Mouse (Mus musculus): Measurements from ENCODE around the gene Aars2.

The Aars2 gene

GRCm38 (mm10) chr17:45506700-45507189, at the start of gene Aars2:
Gene Aars2, plus strand, starts transcription at chr17:45506841.
- peak; percentile 94 for DNase-seq (ENCODE audit: low spot score in 2 of 2)

DNA sequence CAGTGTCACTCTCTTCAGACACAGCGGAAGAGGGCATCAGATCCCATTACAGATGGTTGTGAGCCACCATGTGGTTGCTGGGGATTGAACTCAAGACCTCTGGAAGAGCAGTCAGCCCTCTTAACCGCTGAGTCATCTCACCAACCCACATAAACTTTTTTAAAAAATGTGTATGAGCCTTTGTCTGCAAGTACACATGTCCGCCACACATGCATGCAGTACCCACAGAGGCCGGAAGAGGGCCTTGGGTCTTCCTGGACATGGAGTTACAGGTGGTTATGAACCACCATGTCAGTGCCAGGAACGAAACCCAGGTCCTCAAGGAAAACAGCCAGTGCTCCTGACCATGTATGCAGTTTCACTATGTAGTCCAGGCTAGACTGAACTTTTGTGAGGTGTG, 49.2 kb upstream of the Aars2 start:
- DNase-seq (ENCODE audit: low spot score in 2 of 2), result no peak

GRCm38 (mm10) chr17:45458516-45458915, 48.1 kb upstream of the Aars2 start:
- no peak for DNase-seq (ENCODE audit: low spot score in 2 of 2)

DNA sequence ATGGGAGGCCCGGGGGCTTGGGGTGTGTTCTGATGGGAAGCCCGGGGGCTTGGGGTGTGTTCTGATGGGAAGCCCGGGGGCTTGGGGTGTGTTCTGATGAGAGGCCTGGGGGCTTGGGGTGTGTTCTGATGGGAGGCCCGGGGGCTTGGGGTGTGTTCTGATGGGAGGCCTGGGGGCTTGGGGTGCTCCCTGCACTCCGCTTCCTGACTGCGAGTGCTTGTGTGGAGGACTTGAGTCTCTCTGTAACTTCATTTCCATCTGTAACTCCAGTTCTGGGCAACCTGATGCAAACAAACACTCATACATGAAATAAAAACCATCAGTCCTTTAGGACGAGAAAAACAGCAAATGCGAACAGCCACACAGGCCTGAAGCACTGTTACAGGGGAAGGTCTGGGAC, 47.6 kb upstream of the Aars2 start:
- DNase-seq (ENCODE audit: low spot score in 2 of 2), result no peak

DNA sequence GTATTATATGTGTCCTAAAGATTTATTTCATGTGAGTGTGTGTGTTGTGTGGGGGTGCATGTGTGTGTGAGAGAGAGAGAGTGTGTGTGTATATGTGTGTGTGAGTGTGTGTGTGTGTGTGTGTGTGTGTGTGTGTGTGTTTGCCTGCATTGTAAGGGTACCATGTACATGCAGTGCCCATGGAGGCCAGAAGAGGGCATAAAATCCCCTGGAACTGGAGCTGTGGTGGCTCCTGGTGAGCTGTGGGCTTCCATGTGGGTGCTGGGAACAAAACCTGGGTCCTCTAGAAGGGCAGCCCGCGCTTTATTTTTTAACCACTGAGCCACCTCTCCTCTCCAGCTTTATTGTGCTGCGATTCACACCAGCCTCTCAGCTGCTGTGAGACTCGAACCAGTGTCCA, 44.1 kb upstream of the Aars2 start:
- no peak for DNase-seq (ENCODE audit: low spot score in 2 of 2)

DNA sequence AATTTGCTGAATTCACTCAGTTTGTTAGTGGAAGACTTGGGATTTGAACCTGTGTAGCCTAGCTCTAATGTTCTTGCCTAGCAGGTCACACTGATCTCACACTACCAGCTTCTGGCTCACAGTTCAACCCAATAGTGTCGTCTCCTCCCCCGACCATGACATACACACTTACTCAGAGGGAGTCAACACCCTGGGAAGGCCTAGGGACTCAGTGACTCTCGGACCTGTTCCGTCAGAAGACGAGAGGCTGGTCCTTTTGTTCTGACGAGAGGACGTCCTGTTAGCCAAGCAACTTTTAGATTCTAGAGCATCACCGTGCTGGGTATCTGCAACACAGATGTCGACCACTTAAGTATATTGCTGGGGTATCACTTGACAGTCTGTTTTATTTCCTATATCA, 42.4 kb upstream of the Aars2 start:
- DNase-seq (ENCODE audit: low spot score in 2 of 2), result no peak

- DNase-seq (ENCODE audit: low spot score in 2 of 2), result no peak
These were observed 39.9 kb upstream of the Aars2 start for GRCm38 (mm10) chr17:45466701-45467100.

DNA sequence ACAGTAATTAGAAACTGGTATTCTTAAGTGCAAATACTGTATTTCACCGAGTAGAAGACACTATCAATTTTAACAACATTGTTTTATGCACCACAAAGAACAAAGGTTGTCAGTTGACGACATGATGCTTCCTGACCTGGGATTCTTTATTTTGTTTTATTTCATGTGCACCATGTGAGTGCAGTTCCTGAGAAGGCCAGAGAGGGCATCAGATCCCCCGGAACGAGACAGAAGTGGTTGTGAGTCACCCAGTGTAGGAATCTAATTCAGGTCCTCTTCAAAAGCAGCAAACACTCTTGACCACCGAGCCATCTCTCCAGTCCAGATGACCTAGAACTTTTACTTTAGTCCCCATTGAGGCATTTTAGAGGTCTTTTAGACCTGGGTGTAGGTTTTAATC, 38.3 kb upstream of the Aars2 start:
- DNase-seq (ENCODE audit: low spot score in 2 of 2), result no peak

DNA sequence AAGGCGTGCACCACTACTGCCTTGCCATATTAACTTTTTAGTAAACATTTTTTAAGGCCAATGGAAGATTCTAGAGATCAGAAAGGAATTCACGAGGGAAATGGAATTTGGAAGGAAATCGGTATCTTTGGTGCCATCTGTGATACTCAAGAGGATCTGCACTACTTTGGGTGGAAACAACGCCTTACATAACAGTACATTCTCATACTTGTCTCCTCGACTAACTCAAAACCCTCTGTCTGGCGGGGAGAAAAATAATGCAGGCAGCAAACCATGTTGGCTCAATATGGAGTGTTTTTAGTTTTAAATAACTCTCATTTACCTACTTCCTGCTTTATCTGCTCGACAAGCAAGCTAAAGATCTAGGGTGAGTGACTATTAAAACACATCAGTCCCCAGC, 35.9 kb upstream of the Aars2 start:
- DNase-seq (ENCODE audit: low spot score in 2 of 2), result no peak

DNA sequence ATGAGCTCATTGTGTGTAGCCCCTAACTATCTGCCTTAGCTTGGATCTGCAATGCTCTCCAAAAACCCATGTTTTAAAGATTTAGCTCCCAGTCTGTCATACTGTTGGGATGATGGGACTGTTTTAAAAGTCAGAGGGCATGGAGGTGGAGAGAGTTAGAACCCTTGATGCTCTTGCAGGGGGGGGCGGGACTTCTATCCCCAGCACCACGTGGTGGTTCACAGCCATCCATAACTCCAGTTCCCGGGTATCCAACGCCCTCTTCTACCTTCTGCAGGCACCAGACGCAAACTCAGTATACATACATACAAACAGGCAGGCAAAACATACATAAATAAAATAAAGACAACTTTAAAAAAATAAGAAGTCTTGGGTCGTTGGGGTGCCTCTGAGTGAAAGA, 33.0 kb upstream of the Aars2 start:
- no peak for DNase-seq (ENCODE audit: low spot score in 2 of 2)

- no peak for DNase-seq (ENCODE audit: low spot score in 2 of 2)
These were observed 32.5 kb upstream of the Aars2 start for GRCm38 (mm10) chr17:45474146-45474545.

DNA sequence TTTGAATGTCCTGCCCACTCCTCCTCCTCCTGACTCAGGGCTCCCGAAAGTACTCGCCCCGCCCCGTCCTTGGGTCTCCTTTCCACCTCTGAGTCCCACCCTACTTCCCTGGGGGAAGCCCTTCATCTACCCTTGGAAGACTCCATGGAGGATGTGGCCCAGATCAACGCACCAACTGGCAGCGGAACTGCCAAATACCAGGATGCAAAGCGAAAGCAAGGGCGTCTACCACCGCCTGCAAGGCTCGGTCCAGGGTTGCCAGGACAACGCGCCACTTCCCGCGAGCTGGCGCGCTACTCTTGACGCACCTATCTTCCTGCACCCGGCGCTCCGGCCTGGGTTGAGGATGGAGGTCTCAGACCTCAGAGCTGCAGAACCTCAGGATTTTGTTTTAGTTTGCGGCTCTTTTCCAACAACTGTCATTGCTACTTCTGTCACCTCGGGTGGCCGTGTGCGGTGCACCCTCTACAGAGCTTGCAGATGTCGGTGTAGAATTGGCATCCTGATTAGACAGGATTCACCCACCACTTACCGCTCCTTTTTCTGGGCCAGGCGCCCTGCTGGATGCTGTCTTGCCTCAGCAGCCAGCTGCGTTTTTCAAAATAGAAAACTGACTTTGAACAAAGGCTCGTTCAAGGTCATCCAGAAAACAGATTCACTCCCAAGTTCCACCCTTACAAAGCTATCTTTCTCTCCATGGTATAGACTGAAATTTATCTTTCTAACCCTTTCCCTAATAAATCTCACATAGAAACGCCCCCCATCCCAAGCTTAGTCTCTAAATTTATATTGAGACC, 31.8 kb upstream of the Aars2 start, which contains the start of gene Spats1:
TSS of gene Spats1 (minus strand) at position 747 of the 797 bp plus-strand sequence.
- DNase-seq (ENCODE audit: low spot score in 2 of 2), result peak; percentile 87 to 90

DNA sequence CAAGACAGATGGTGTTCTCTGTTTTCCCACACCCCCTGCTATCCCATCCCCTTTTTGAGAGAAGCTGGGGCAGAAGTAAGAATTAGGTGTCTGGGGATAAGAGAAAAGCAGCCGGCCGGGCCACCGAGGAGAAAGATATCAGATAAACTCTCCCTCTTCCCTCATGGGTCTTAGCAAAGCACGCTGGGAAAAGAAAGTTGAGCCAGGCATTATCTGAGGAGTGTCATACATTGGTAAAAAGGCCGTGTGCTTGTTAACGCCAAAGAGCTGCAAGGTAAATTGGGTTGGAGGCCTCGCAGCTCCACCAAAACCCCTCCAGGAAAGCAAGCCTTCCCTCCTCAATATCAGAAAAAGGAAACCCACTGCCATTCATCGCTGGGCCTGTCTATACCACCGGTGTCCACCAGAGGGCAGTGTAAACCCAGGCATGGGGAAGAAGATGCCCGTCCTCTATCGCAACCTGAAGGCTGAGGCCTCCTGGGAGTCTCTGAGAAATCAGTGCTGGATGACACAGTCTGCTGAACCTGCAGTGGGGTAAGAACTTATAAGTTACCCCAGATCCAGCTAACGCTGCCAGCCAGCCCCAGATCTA, 28.3 kb upstream of the Aars2 start:
- peak; percentile 84 to 95 for DNase-seq (ENCODE audit: low spot score in 2 of 2)

DNA sequence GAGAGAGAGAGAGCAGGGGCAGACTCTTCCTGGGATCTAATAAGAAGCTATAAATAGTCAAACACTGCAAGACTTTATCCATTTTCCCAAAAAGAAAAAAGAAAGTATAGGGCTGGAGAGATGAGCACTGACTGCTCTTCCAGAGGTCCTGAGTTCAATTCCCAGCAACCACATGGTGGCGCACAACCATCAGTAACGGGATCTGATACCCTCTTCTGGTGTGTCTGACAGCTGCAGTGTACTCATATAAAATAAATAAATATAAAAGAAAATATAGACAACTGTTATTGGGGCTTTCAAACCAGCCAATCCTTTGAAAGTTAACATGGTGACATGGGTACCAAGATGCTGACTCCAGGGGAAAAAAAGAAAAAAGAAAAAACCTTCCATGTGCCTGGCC, 26.2 kb upstream of the Aars2 start:
- DNase-seq (ENCODE audit: low spot score in 2 of 2), result no peak

- no peak for DNase-seq (ENCODE audit: low spot score in 2 of 2)
These were observed 21.1 kb upstream of the Aars2 start for GRCm38 (mm10) chr17:45485581-45485980.

GRCm38 (mm10) chr17:45487216-45487615, 19.4 kb upstream of the Aars2 start:
- no peak for DNase-seq (ENCODE audit: low spot score in 2 of 2)

DNA sequence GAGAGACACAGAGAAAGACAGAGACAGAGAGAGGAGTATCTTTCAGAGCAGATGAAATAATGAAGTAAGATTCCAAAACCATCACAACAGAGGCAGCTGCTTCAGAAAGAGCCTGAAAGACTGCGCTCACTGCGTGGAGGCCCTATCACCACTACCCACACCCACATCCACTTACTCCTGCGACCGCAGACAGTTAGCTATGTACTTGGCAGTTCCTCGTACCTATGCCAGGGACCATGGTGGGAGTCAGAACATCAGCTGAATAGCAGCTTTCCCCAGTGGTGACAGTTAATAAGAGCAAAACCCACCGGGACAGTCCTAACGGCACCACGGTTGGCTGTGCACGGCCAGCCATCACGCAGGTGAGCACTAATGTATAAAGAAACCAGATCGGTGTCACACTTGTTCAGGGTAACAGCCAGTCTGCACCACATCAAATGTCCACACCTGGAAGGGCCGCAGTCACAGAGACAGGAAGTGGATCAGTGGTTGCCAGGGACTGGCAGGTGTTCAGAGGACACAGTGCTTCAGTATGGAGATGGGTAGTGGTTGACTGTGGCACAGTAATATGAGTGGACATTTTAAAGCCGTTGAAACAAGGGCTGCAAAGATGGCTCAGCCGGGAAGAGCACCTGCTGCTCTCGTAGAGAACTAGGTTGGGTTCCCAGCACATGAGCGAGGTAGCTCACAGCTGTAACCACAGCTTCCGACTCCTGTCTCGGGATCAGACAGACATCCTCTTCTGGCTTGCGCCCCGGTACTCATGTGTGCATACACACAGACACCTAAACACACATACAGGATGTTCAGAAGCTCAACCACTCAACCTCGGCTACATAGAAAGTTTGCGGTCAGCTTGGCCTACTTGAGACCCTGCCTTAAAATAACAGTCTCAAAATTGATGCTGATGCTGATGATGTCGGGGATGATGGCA, 18.1 kb upstream of the Aars2 start:
- DNase-seq (ENCODE audit: low spot score in 2 of 2), result no peak

DNA sequence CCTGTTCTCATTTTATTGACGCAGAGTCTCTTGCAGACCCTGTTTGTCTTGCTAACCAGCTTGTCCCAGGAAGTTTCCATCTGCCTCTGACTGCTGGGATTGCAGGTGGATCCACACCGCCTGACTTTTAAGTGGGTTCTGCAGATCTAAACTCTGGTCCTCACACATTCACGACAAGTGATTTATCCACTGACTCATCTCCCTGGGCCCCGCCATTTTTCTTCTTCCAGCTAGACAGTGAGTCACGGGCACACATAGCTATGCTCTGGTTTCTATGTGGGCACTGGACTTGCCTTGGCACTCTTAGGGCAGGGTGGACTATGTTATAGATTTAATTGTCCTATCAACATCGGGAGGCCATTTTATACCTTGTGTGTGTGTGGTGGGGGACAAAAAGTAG, 16.9 kb upstream of the Aars2 start:
- no peak for DNase-seq (ENCODE audit: low spot score in 2 of 2)

DNA sequence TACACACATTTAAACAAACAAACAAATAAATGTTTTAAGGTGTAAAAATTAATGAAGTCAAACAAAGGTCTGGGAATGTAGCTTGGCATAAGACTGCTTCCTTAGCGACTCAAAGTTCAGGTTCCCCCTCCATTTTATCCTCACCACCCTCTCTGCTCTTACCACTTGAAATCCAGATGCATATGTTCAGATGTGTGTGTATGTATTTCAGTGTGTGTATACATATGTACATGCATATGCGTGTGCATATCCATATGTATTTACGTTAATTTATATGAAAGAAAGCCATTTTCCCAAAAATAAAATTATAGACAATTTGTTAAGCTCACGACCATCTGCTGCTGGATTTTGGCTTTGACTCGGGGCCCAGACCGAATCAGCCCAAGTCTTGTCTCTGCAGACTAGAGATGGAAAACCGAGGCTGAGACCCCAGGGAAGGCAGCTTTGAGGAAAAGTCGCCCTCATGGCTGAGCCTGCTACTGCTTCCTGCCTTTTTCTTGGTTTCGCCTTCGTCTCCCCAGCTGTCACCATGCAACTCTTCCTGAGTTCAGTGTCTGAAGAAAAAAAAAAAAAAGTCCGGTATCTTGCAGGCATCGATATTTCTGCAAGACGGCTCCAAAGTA, 16.0 kb upstream of the Aars2 start:
- DNase-seq (ENCODE audit: low spot score in 2 of 2), result no peak

GRCm38 (mm10) chr17:45495398-45495797, 11.2 kb upstream of the Aars2 start:
- DNase-seq (ENCODE audit: low spot score in 2 of 2), result no peak

DNA sequence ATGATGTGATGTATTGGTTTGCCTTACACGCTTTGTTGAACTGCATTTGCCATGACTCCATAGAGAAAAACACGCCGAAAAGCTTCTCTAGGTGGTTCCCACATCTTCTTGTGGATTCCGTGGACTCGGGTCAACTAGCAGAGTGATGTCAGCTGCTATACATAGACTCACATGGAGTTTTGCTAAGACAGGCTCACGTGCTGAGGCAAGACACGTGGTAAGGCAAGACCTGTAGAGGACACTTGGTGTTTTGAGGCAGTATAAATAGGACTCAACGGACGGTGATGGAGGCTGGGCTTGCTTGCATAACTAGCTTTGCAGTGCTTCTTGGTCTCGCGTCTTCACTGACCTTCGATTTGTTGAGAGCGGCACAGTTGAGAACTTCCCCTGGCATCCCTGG, 8.2 kb upstream of the Aars2 start:
- DNase-seq (ENCODE audit: low spot score in 2 of 2), result no peak

DNA sequence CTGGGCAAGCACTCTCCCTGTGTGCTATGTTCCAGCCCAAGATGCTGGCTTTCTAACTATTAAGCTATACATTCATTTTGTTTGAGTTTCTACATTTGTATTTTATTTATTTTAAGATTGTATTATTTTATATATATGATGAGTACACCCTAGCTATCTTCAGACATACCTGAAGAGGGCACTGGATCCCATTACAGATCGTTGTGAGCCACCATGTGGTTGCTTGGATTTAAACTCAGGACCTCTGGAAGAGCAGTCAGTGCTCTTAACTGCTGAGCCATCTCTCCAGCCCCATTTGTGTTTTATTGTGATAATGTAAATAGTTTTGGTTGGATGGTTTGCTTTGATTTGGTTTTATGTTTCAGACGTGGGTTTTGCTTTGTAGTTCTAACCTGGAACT, 7.1 kb upstream of the Aars2 start:
- DNase-seq (ENCODE audit: low spot score in 2 of 2), result no peak

Data from right cerebral cortex, adult 2 months (tissue).